21 mouse cellular contexts compared by ENCODE assay signal in the genomic region with DNA sequence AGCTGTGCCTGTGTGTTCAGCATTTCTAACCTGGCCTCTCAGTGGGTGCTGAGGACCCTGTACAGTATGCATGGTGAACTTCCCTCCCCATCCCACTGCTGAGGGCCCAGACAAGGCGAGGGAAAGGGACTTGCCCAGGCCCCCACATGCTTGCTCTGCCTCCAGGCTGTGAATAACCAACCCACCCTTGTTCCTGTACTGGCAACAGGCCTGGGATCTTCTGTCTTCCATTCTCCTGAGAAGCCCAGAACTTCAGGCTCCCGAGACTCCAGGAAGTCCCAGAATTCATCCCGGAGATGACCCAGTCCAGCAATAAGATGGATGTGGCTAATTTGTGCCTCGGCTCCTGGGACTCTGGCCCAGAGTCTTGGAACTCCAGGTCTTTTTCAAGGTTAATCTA.
DNase-seq lines count a peak whose midpoint lies in the region; ATAC-seq lines count a peak whose summit lies in the region.
"Had no signal": no experiment of that assay in that cellular context is flagged by ENCODE, and none has a peak within 500 bp of the region (broad histone marks: within the 10 kb centered on the region; RNA-seq: fewer than 3 reads in every experiment).

No protein-coding gene starts in this region.

- no peak for ATAC-seq in kidney, embryonic 16.5 days (ENCODE audit: low FRiP score, low TSS enrichment)
- ATAC-seq in kidney, embryonic 14.5 days (ENCODE audit: low FRiP score, low TSS enrichment) = no peak
- ATAC-seq: CD4-positive, CD25-positive, alpha-beta regulatory T cell, adult 4 months; forebrain, embryonic 16.5 days had no signal

- H3K36me3 ChIP-seq in kidney, embryonic 16.5 days (ENCODE audit: insufficient read depth, low read length) = no peaks in the 10 kb centered on the region
- no peaks in the 10 kb centered on the region for H3K36me3 ChIP-seq in kidney, embryonic 14.5 days (ENCODE audit: control insufficient read depth, insufficient read depth, low read length)
- H3K36me3 ChIP-seq in embryonic facial prominence, embryonic 10.5 days (replicated peaks) = no peaks in the 10 kb centered on the region
- H3K36me3 ChIP-seq: embryonic facial prominence, embryonic 13.5 days; G1E; heart, embryonic 13.5 days had no signal

- no peak overlapping the region for H3K27ac ChIP-seq in kidney, embryonic 16.5 days (ENCODE audit: low read length)
- no peak overlapping the region for H3K27ac ChIP-seq in kidney, embryonic 14.5 days (ENCODE audit: low read depth, low read length)
- H3K27ac ChIP-seq in embryonic facial prominence, embryonic 10.5 days (replicated peaks) = peak overlapping the region; percentile 14; the same call in 1 of the 2 replicates
- H3K27ac ChIP-seq: embryonic facial prominence, embryonic 13.5 days; forebrain, embryonic 12.5 days; heart, embryonic 13.5 days; hindbrain, embryonic 14.5 days had no signal

- H3K4me1 ChIP-seq in kidney, embryonic 16.5 days (ENCODE audit: insufficient read depth, low read length) = peaks cover 11% of the 10 kb centered on the region; the same call in 1 of the 2 replicates
- peaks cover 15% of the 10 kb centered on the region for H3K4me1 ChIP-seq in kidney, embryonic 14.5 days (ENCODE audit: control insufficient read depth, insufficient read depth, low read length)
- H3K4me1 ChIP-seq in embryonic facial prominence, embryonic 10.5 days = peaks cover 28% of the 10 kb centered on the region

- H3K4me2 ChIP-seq in kidney, embryonic 16.5 days (replicated peaks; ENCODE audit: low read depth, low read length) = no peak overlapping the region
- H3K4me2 ChIP-seq in kidney, embryonic 14.5 days (replicated peaks; ENCODE audit: low read depth, low read length) = no peak overlapping the region
- H3K4me2 ChIP-seq: embryonic facial prominence, embryonic 13.5 days; forebrain, embryonic 12.5 days; heart, embryonic 13.5 days; hindbrain, embryonic 14.5 days had no signal

- 67% methylated on average over 4 of the region's 4 CpGs for WGBS in kidney, embryonic 16.5 days
- WGBS in kidney, embryonic 14.5 days = 65% methylated on average over 4 of the region's 4 CpGs
- 70% methylated on average over 4 of the region's 4 CpGs for WGBS in embryonic facial prominence, embryonic 10.5 days

- H3K9ac ChIP-seq in kidney, embryonic 16.5 days (replicated peaks; ENCODE audit: low read length) = no peak overlapping the region
- no peak overlapping the region for H3K9ac ChIP-seq in kidney, embryonic 14.5 days (ENCODE audit: low read depth, low read length)
- H3K9ac ChIP-seq: embryonic facial prominence, embryonic 13.5 days; forebrain, embryonic 12.5 days; heart, embryonic 13.5 days; hindbrain, embryonic 14.5 days had no signal

- H3K4me3 ChIP-seq in kidney, embryonic 16.5 days (ENCODE audit: low read length) = no peak overlapping the region
- no peak overlapping the region for H3K4me3 ChIP-seq in kidney, embryonic 14.5 days (ENCODE audit: low read length)
- no peak overlapping the region for H3K4me3 ChIP-seq in embryonic facial prominence, embryonic 10.5 days
- H3K4me3 ChIP-seq: embryonic facial prominence, embryonic 13.5 days; forebrain, embryonic 12.5 days; heart, embryonic 13.5 days had no signal

- H3K27me3 ChIP-seq in kidney, embryonic 16.5 days (ENCODE audit: insufficient read depth, low read length) = no peaks in the 10 kb centered on the region
- no peaks in the 10 kb centered on the region for H3K27me3 ChIP-seq in kidney, embryonic 14.5 days (ENCODE audit: control insufficient read depth, insufficient read depth, low read length)
- no peaks in the 10 kb centered on the region for H3K27me3 ChIP-seq in embryonic facial prominence, embryonic 10.5 days (replicated peaks; ENCODE audit: low read depth, poor library complexity, severe bottlenecking)
- H3K27me3 ChIP-seq: embryonic facial prominence, embryonic 13.5 days; forebrain, embryonic 12.5 days; heart, embryonic 13.5 days had no signal

- no peaks in the 10 kb centered on the region for H3K9me3 ChIP-seq in kidney, embryonic 16.5 days (ENCODE audit: low read length)
- no peaks in the 10 kb centered on the region for H3K9me3 ChIP-seq in kidney, embryonic 14.5 days (ENCODE audit: control insufficient read depth, low read length)
- H3K9me3 ChIP-seq in embryonic facial prominence, embryonic 10.5 days = no peaks in the 10 kb centered on the region
- H3K9me3 ChIP-seq: embryonic facial prominence, embryonic 13.5 days; forebrain, embryonic 12.5 days; heart, embryonic 13.5 days had no signal

- peak; percentile 18 for DNase-seq in adrenal gland, adult 2 months
- no peak for DNase-seq in adrenal gland, adult 8-10 months
- DNase-seq in kidney, adult 11 months = peak; percentile 11
- DNase-seq in kidney, postnatal 25 days = peak; percentile 32 to 55
- no peak for DNase-seq in embryonic facial prominence, embryonic 10.5 days (ENCODE audit: low spot score)
- DNase-seq: adrenal gland, postnatal 14 days; B cell, adult 2 months; cerebellum, adult 11-12 months; cerebellum, adult 9-10 months; cerebellum, postnatal 25 days; gastrocnemius, postnatal 10 days; heart, postnatal 4 days had no signal

Comparison
In these comparisons a context has a peak if more than half of its experiments do, and no peak if none do; other contexts are left out.
1. DNase-seq: peak in adrenal gland, adult 2 months (single experiment), kidney, adult 11 months (single experiment) and kidney, postnatal 25 days (2 of 2); none in adrenal gland, adult 8-10 months (single experiment) and embryonic facial prominence, embryonic 10.5 days (single experiment).